Mouse (Mus musculus) forebrain, embryonic 11.5 days (tissue): Measurements from ENCODE around the gene Olfr1276. TPM values are rescaled to one million over a fixed set of nuclear protein-coding genes. Genes with fewer than 3 reads are reported as not detected.

Source experiments
- ATAC-seq: fragments of 200-750 bp; cut with Nextera tagmentation; replicated peaks from 2 replicates; pipeline ENCODE4 v1.8.0; 2017; ENCODE audit warnings: moderate TSS enrichment; ENCODE audit not compliant: low FRiP score
- DNase-seq: peaks from one replicate; pipeline ENCODE4 v3.0.0-alpha.2; 2017; ENCODE audit warnings: low spot score
- H3K27ac ChIP-seq: fragments of 300-500 bp; sonication (generic); 2 replicates; pipeline ENCODE4 v1.5.1; 2014; ENCODE audit warnings: low read depth, low read length
- H3K27me3 ChIP-seq: fragments of 300-500 bp; sonication (generic); 2 replicates; pipeline ENCODE4 v1.6.1; 2014; ENCODE audit warnings: mild to moderate bottlenecking, low read length, mixed read lengths; ENCODE audit not compliant: control insufficient read depth, insufficient read depth
- H3K36me3 ChIP-seq: fragments of 300-500 bp; sonication (generic); 2 replicates; pipeline ENCODE4 v1.6.1; 2014; ENCODE audit warnings: mild to moderate bottlenecking, low read length, moderate library complexity, mixed read lengths; ENCODE audit not compliant: control insufficient read depth, insufficient read depth
- H3K4me1 ChIP-seq: fragments of 300-500 bp; sonication (generic); replicated peaks from 2 replicates; pipeline ENCODE4 v1.6.1; 2014; ENCODE audit warnings: low read length, mixed read lengths; ENCODE audit not compliant: control insufficient read depth, insufficient read depth
- H3K4me2 ChIP-seq: fragments of 300-500 bp; sonication (generic); 2 replicates; pipeline ENCODE4 v1.6.1; 2014; ENCODE audit warnings: low read depth, mild to moderate bottlenecking, low read length, moderate library complexity, mixed read lengths; ENCODE audit not compliant: severe bottlenecking
- H3K4me3 ChIP-seq: fragments of 300-500 bp; sonication (generic); 2 replicates; pipeline ENCODE4 v1.5.1; 2014; ENCODE audit warnings: low read depth, low read length
- H3K9ac ChIP-seq: fragments of 300-500 bp; sonication (generic); 2 replicates; pipeline ENCODE4 v1.6.1; 2014; ENCODE audit warnings: low read length
- H3K9me3 ChIP-seq: fragments of 300-500 bp; sonication (generic); 2 replicates; pipeline ENCODE4 v1.6.1; 2016; ENCODE audit warnings: low read length, mixed read lengths; ENCODE audit not compliant: control insufficient read depth
- WGBS: fragments of 180-500 bp; shearing (Covaris S2); extraction: QIAGEN DNeasy Blood & Tissue Kit; methylation state at CpG from one replicate; pipeline ENCODE4 v1.1.7; 2014; 5-methylcytosine and 5-hydroxymethylcytosine counted together
- polyA plus RNA-seq: library from polyadenylated mRNA; unstranded; fragments of >200 nt; fragmentation: Nextera tagmentation; extraction: Ambion mirVana; gene quantifications from 2 replicates; pipeline ENCODE4 v1.2.1, GENCODE M21; 2014

Gene Olfr1276
- polyA plus RNA-seq = not detected in 2 replicates

GRCm38 (mm10) chr2:111254216-111254615 lies at the start of gene Olfr1276:
Olfr1276 (plus strand) TSS chr2:111254516.
- Histone ChIP-seq H3K27ac (no peak within 1 kb of the TSS), H3K4me3 (no peak within 1 kb of the TSS), H3K4me1 (no peaks in the 10 kb centered on the region), H3K4me2 (no peak within 1 kb of the TSS), H3K27me3 (no peaks in the 10 kb centered on the region), H3K36me3 (no peaks in the 10 kb centered on the region), H3K9me3 (no peaks in the 10 kb centered on the region), H3K9ac (no peak within 1 kb of the TSS)
- ATAC-seq = no peak
- no peak for DNase-seq

GRCm38 (mm10) chr2:111229502-111229901 lies 24.8 kb upstream of the Olfr1276 start, which contains the start of gene 4930430A15Rik:
4930430A15Rik (minus strand) TSS chr2:111229602.
- 91% methylated on average over 6 of the region's 6 CpGs for WGBS
- Histone ChIP-seq H3K9me3 (no peaks in the 10 kb centered on the region), H3K27ac (no peak within 1 kb of the TSS), H3K36me3 (no peaks in the 10 kb centered on the region), H3K4me2 (no peak within 1 kb of the TSS), H3K4me3 (no peak within 1 kb of the TSS), H3K27me3 (no peaks in the 10 kb centered on the region), H3K9ac (no peak within 1 kb of the TSS), H3K4me1 (no peaks in the 10 kb centered on the region)
- no peak for DNase-seq
- no peak for ATAC-seq

- Histone ChIP-seq H3K27me3 (no peaks in the 10 kb centered on the region), H3K36me3 (no peaks in the 10 kb centered on the region), H3K4me2 (no peak within 1 kb of the TSS), H3K9me3 (no peaks in the 10 kb centered on the region), H3K4me1 (no peaks in the 10 kb centered on the region), H3K4me3 (no peak within 1 kb of the TSS), H3K27ac (no peak within 1 kb of the TSS), H3K9ac (no peak within 1 kb of the TSS)
- 86% methylated on average over 1 of the region's 1 CpGs for WGBS
- ATAC-seq (no peak), DNase-seq (no peak)
Observed at GRCm38 (mm10) chr2:111235186-111235585, 19.1 kb upstream of the Olfr1276 start, which contains the start of gene Olfr1275. Olfr1275 (minus strand) TSS chr2:111235286.

- Histone ChIP-seq H3K4me1 (no peaks in the 10 kb centered on the region), H3K36me3 (no peaks in the 10 kb centered on the region), H3K27ac (no peak within 1 kb of the TSS), H3K9me3 (no peaks in the 10 kb centered on the region), H3K4me3 (no peak within 1 kb of the TSS), H3K9ac (no peak within 1 kb of the TSS), H3K4me2 (no peak within 1 kb of the TSS), H3K27me3 (no peaks in the 10 kb centered on the region)
- no peak for DNase-seq
- WGBS = 88% methylated on average over 2 of the region's 2 CpGs
- no peak for ATAC-seq
Observed at GRCm38 (mm10) chr2:111274006-111274405, 19.7 kb downstream of the Olfr1276 start, which contains the start of gene Olfr1277. Olfr1277 (minus strand) TSS chr2:111274106.

- Histone ChIP-seq H3K4me3 (no peak within 1 kb of the TSS), H3K4me1 (no peaks in the 10 kb centered on the region), H3K36me3 (no peaks in the 10 kb centered on the region), H3K4me2 (no peak within 1 kb of the TSS), H3K9me3 (no peaks in the 10 kb centered on the region), H3K27ac (no peak within 1 kb of the TSS), H3K9ac (no peak within 1 kb of the TSS), H3K27me3 (no peaks in the 10 kb centered on the region)
- no peak for DNase-seq
- no peak for ATAC-seq
Observed at GRCm38 (mm10) chr2:111289836-111290235, 35.5 kb downstream of the Olfr1276 start, which contains the start of gene Olfr1278. Olfr1278 (plus strand) TSS chr2:111290136.

- H3K4me2 ChIP-seq = no peak overlapping the region
- no peaks in the 10 kb centered on the region for H3K36me3 ChIP-seq
- no peaks in the 10 kb centered on the region for H3K9me3 ChIP-seq
- ATAC-seq = no peak
- no peak overlapping the region for H3K9ac ChIP-seq
- no peak overlapping the region for H3K27ac ChIP-seq
- H3K27me3 ChIP-seq = no peaks in the 10 kb centered on the region
- no peak overlapping the region for H3K4me3 ChIP-seq
- H3K4me1 ChIP-seq = no peaks in the 10 kb centered on the region
- DNase-seq = no peak
Observed at GRCm38 (mm10) chr2:111298541-111298940, 44.2 kb downstream of the Olfr1276 start.

- Histone ChIP-seq H3K27ac (no peak within 1 kb of the TSS), H3K4me1 (no peaks in the 10 kb centered on the region), H3K9me3 (no peaks in the 10 kb centered on the region), H3K4me3 (no peak within 1 kb of the TSS), H3K4me2 (no peak within 1 kb of the TSS), H3K9ac (no peak within 1 kb of the TSS), H3K36me3 (no peaks in the 10 kb centered on the region), H3K27me3 (no peaks in the 10 kb centered on the region)
- DNase-seq (no peak), ATAC-seq (no peak)
Observed at GRCm38 (mm10) chr2:111300374-111300773, 46.1 kb downstream of the Olfr1276 start, which contains the start of gene Olfr1279. Olfr1279 (plus strand) TSS chr2:111300635.

Other genes with a start within 250 kb of the Olfr1276 start
- not detected in 2 replicates for gene Gm13941, start 148.5 kb upstream of the Olfr1276 start, polyA plus RNA-seq
- gene Gm15130, start 101.6 kb upstream of the Olfr1276 start, polyA plus RNA-seq = not detected in 2 replicates
- not detected in 2 replicates for gene 4930430A15Rik, start 24.9 kb upstream of the Olfr1276 start, polyA plus RNA-seq
- not detected in 2 replicates for gene Olfr1275, start 19.2 kb upstream of the Olfr1276 start, polyA plus RNA-seq
- gene Olfr1277, start 19.6 kb downstream of the Olfr1276 start, polyA plus RNA-seq = not detected in 2 replicates
- gene Olfr1278, start 35.6 kb downstream of the Olfr1276 start, polyA plus RNA-seq = not detected in 2 replicates
- gene Olfr1279, start 46.1 kb downstream of the Olfr1276 start, polyA plus RNA-seq = not detected in 2 replicates
- gene Olfr1280, start 59.5 kb downstream of the Olfr1276 start, polyA plus RNA-seq = not detected in 2 replicates
- gene Olfr1281, start 72.0 kb downstream of the Olfr1276 start, polyA plus RNA-seq = not detected in 2 replicates
- not detected in 2 replicates for gene Olfr1282, start 81.6 kb downstream of the Olfr1276 start, polyA plus RNA-seq
- gene Olfr1283, start 112.3 kb downstream of the Olfr1276 start, polyA plus RNA-seq = not detected in 2 replicates
- not detected in 2 replicates for gene Olfr1284, start 121.0 kb downstream of the Olfr1276 start, polyA plus RNA-seq
- gene Olfr1286, start 168.6 kb downstream of the Olfr1276 start, polyA plus RNA-seq = not detected in 2 replicates
- gene Olfr1287, start 194.6 kb downstream of the Olfr1276 start, polyA plus RNA-seq = not detected in 2 replicates
- gene Olfr1288, start 219.6 kb downstream of the Olfr1276 start, polyA plus RNA-seq = not detected in 2 replicates
- gene Olfr1289, start 226.3 kb downstream of the Olfr1276 start, polyA plus RNA-seq = not detected in 2 replicates
- gene Olfr1290, start 239.3 kb downstream of the Olfr1276 start, polyA plus RNA-seq = not detected in 2 replicates
- gene Olfr1291-ps1, start 242.7 kb downstream of the Olfr1276 start, polyA plus RNA-seq = not detected in 2 replicates